Mouse (Mus musculus): ENCODE results near the gene Tomm40l. TPM values are rescaled to one million over a fixed set of nuclear protein-coding genes. Genes with fewer than 3 reads are reported as not detected.

Gene Tomm40l
- polyA plus RNA-seq, 1 experiment from 2014 or later: 19.3 TPM

GRCm38 (mm10) chr1:171262594-171263130 lies 40.3 kb upstream of the Tomm40l start:
- Histone ChIP-seq H3K9ac (no peak overlapping the region), H3K4me3 (replicated peaks) (no peak overlapping the region), H3K27ac (peak overlapping the region; percentile 67), H3K9me3 (replicated peaks) (no peaks in the 10 kb centered on the region), H3K4me2 (peak overlapping the region; percentile 36), H3K27me3 (peaks cover 43% of the 10 kb centered on the region), H3K36me3 (no peaks in the 10 kb centered on the region), H3K4me1 (replicated peaks) (peaks cover 40% of the 10 kb centered on the region)
- WGBS (ENCODE audit: insufficient replicate concordance): 5% methylated on average over 8 of the region's 8 CpGs
- DNase-seq (no peak), ATAC-seq (ENCODE audit: low read depth) (peak; percentile 16; the same call in 1 of the 2 replicates)

- peaks cover 43% of the 10 kb centered on the region for H3K27me3 ChIP-seq
- no peak for ATAC-seq (ENCODE audit: low read depth)
- WGBS (ENCODE audit: insufficient replicate concordance): 31% methylated on average over 3 of the region's 3 CpGs
These were observed 38.0 kb upstream of the Tomm40l start for GRCm38 (mm10) chr1:171260316-171260715.

GRCm38 (mm10) chr1:171258921-171259320 lies 36.6 kb upstream of the Tomm40l start:
- Histone ChIP-seq H3K4me3 (replicated peaks) (no peak overlapping the region), H3K4me1 (replicated peaks) (peaks cover 32% of the 10 kb centered on the region), H3K27me3 (peaks cover 45% of the 10 kb centered on the region), H3K9ac (no peak overlapping the region), H3K27ac (no peak overlapping the region), H3K4me2 (peak overlapping the region; percentile 24; the same call in 1 of the 2 replicates), H3K36me3 (no peaks in the 10 kb centered on the region), H3K9me3 (replicated peaks) (no peaks in the 10 kb centered on the region)
- 58% methylated on average over 17 of the region's 17 CpGs for WGBS (ENCODE audit: insufficient replicate concordance)
- ATAC-seq (ENCODE audit: low read depth): no peak
- no peak for DNase-seq

More at GRCm38 (mm10) chr1:171260316-171260715, 38.0 kb upstream of the Tomm40l start:
- Histone ChIP-seq H3K4me2 (no peak overlapping the region), H3K9ac (no peak overlapping the region), H3K27ac (0 out of 2 replicates have a peak overlapping the region, but pooled peaks have one; percentile 23), H3K9me3 (replicated peaks) (no peaks in the 10 kb centered on the region), H3K4me3 (replicated peaks) (no peak overlapping the region), H3K36me3 (no peaks in the 10 kb centered on the region), H3K4me1 (replicated peaks) (peaks cover 32% of the 10 kb centered on the region)
- no peak for DNase-seq

GRCm38 (mm10) chr1:171257781-171258180 lies 35.5 kb upstream of the Tomm40l start:
- Histone ChIP-seq H3K27me3 (peaks cover 49% of the 10 kb centered on the region), H3K4me3 (replicated peaks) (no peak overlapping the region), H3K36me3 (no peaks in the 10 kb centered on the region), H3K27ac (no peak overlapping the region), H3K9ac (no peak overlapping the region), H3K9me3 (replicated peaks) (no peaks in the 10 kb centered on the region), H3K4me1 (replicated peaks) (peaks cover 25% of the 10 kb centered on the region), H3K4me2 (no peak overlapping the region)
- ATAC-seq (ENCODE audit: low read depth) (no peak), DNase-seq (no peak)
- 71% methylated on average over 9 of the region's 9 CpGs for WGBS (ENCODE audit: insufficient replicate concordance)

GRCm38 (mm10) chr1:171256937-171257548 lies 34.7 kb upstream of the Tomm40l start:
- DNase-seq (peak; percentile 62), ATAC-seq (ENCODE audit: low read depth) (no peak; the same call in 1 of the 2 replicates)
- H3K9ac ChIP-seq: no peak overlapping the region
- no peaks in the 10 kb centered on the region for H3K9me3 ChIP-seq (replicated peaks)
- H3K4me1 ChIP-seq (replicated peaks): peaks cover 21% of the 10 kb centered on the region
- WGBS (ENCODE audit: insufficient replicate concordance): 51% methylated on average over 15 of the region's 15 CpGs
- peaks cover 49% of the 10 kb centered on the region for H3K27me3 ChIP-seq
- H3K4me2 ChIP-seq: 0 out of 2 replicates have a peak overlapping the region, but pooled peaks have one; percentile 12
- H3K4me3 ChIP-seq (replicated peaks): no peak overlapping the region
- H3K36me3 ChIP-seq: no peaks in the 10 kb centered on the region
- no peak overlapping the region for H3K27ac ChIP-seq

- Histone ChIP-seq H3K4me2 (no peak overlapping the region), H3K27me3 (peaks cover 49% of the 10 kb centered on the region), H3K36me3 (no peaks in the 10 kb centered on the region), H3K9me3 (replicated peaks) (no peaks in the 10 kb centered on the region), H3K4me1 (replicated peaks) (peaks cover 27% of the 10 kb centered on the region), H3K4me3 (replicated peaks) (no peak overlapping the region), H3K9ac (no peak overlapping the region), H3K27ac (no peak overlapping the region)
- ATAC-seq (ENCODE audit: low read depth) (no peak), DNase-seq (no peak)
- 81% methylated on average over 24 of the region's 24 CpGs for WGBS (ENCODE audit: insufficient replicate concordance)
These were observed 33.9 kb upstream of the Tomm40l start for GRCm38 (mm10) chr1:171256095-171256818.

GRCm38 (mm10) chr1:171252415-171252814 lies 30.1 kb upstream of the Tomm40l start:
- H3K27ac ChIP-seq: no peak overlapping the region

GRCm38 (mm10) chr1:171251594-171252324 lies 29.4 kb upstream of the Tomm40l start:
- H3K4me3 ChIP-seq (replicated peaks): no peak overlapping the region
- peaks cover 50% of the 10 kb centered on the region for H3K27me3 ChIP-seq
- 24% methylated on average over 13 of the region's 13 CpGs for WGBS (ENCODE audit: insufficient replicate concordance)
- ATAC-seq (ENCODE audit: low read depth) (no peak), DNase-seq (no peak)
- H3K9me3 ChIP-seq (replicated peaks): no peaks in the 10 kb centered on the region
- H3K4me2 ChIP-seq: peak overlapping the region; percentile 36
- H3K27ac ChIP-seq: no peak overlapping the region
- H3K4me1 ChIP-seq (replicated peaks): peaks cover 26% of the 10 kb centered on the region
- no peaks in the 10 kb centered on the region for H3K36me3 ChIP-seq
- no peak overlapping the region for H3K9ac ChIP-seq

More at GRCm38 (mm10) chr1:171252415-171252814, 30.1 kb upstream of the Tomm40l start:
- DNase-seq (no peak), ATAC-seq (ENCODE audit: low read depth) (no peak)
- no peak overlapping the region for H3K4me2 ChIP-seq
- WGBS (ENCODE audit: insufficient replicate concordance): 62% methylated on average over 17 of the region's 17 CpGs
- no peak overlapping the region for H3K4me3 ChIP-seq (replicated peaks)
- H3K4me1 ChIP-seq (replicated peaks): peaks cover 24% of the 10 kb centered on the region
- no peaks in the 10 kb centered on the region for H3K36me3 ChIP-seq
- peaks cover 50% of the 10 kb centered on the region for H3K27me3 ChIP-seq
- no peaks in the 10 kb centered on the region for H3K9me3 ChIP-seq (replicated peaks)
- no peak overlapping the region for H3K9ac ChIP-seq

GRCm38 (mm10) chr1:171250680-171251593 lies 28.6 kb upstream of the Tomm40l start, which contains the start of gene Ndufs2:
Gene Ndufs2 (minus strand): TSS chr1:171251388.
- DNase-seq: no peak
- Histone ChIP-seq H3K27me3 (peaks cover 50% of the 10 kb centered on the region), H3K4me1 (replicated peaks) (peaks cover 34% of the 10 kb centered on the region), H3K4me2 (peak within 1 kb of the TSS; percentile 36), H3K4me3 (replicated peaks) (peak within 1 kb of the TSS; percentile 19; the same call in 1 of the 2 replicates), H3K9ac (no peak within 1 kb of the TSS), H3K36me3 (0 out of 2 replicates have a peak, but pooled peaks cover under 1% of the 10 kb centered on the region), H3K9me3 (replicated peaks) (no peaks in the 10 kb centered on the region), H3K27ac (no peak within 1 kb of the TSS)
- 29% methylated on average over 26 of the region's 26 CpGs for WGBS (ENCODE audit: insufficient replicate concordance)
- ATAC-seq (ENCODE audit: low read depth): no peak

GRCm38 (mm10) chr1:171249913-171250600 lies 27.7 kb upstream of the Tomm40l start, which contains the start of gene Adamts4:
Gene Adamts4 (plus strand): TSS chr1:171250421.
- Histone ChIP-seq H3K4me3 (replicated peaks) (peak within 1 kb of the TSS; percentile 19; the same call in 1 of the 2 replicates), H3K4me2 (peak within 1 kb of the TSS; percentile 36), H3K27ac (no peak within 1 kb of the TSS), H3K9ac (no peak within 1 kb of the TSS), H3K27me3 (peaks cover 50% of the 10 kb centered on the region), H3K9me3 (replicated peaks) (no peaks in the 10 kb centered on the region), H3K4me1 (replicated peaks) (peaks cover 43% of the 10 kb centered on the region), H3K36me3 (peaks cover 9% of the 10 kb centered on the region)
- 17% methylated on average over 5 of the region's 5 CpGs for WGBS (ENCODE audit: insufficient replicate concordance)
- DNase-seq (no peak), ATAC-seq (ENCODE audit: low read depth) (no peak)

Measured in liver, embryonic 13.5 days (tissue).